Mouse (Mus musculus): ENCODE measurements around the gene Ern1. TPM values are rescaled to one million over a fixed set of nuclear protein-coding genes. Genes with fewer than 3 reads are reported as not detected.

Gene Ern1
- polyA plus RNA-seq, 1 experiment, result 18.1 TPM

- no peak overlapping the region for H3K4me3 ChIP-seq (ENCODE audit: control insufficient read depth, insufficient read depth, low read length)
- TF ChIP-seq CTCF (IDR thresholded peaks at IDR 0.05; ENCODE audit: borderline replicate concordance, control insufficient read depth, extremely low read depth, insufficient read depth, low read length, poor library complexity), result no peak
- TF ChIP-seq POLR2A (IDR thresholded peaks at IDR 0.05; ENCODE audit: control insufficient read depth, extremely low read depth, insufficient read depth, low read length, poor library complexity), result no peak
- peaks cover 16% of the 10 kb centered on the region for H3K36me3 ChIP-seq (ENCODE audit: control insufficient read depth, insufficient read depth, low read length)
- peak overlapping the region; percentile 26; the same call in 1 of the 2 replicates for H3K27ac ChIP-seq (ENCODE audit: control insufficient read depth, insufficient read depth, low read length)
- WGBS, result 84% methylated on average over 3 of the region's 3 CpGs
- no peaks in the 10 kb centered on the region for H3K27me3 ChIP-seq (ENCODE audit: control insufficient read depth, insufficient read depth, low read length)
- H3K4me1 ChIP-seq (replicated peaks; ENCODE audit: control insufficient read depth, insufficient read depth, low read length), result peaks cover 17% of the 10 kb centered on the region
- no peak for DNase-seq
Measured at GRCm38 (mm10) chr11:106386409-106386808, 101.2 kb downstream of the Ern1 start.

GRCm38 (mm10) chr11:106383051-106383790 lies 104.4 kb downstream of the Ern1 start:
- Histone ChIP-seq H3K4me3 (ENCODE audit: control insufficient read depth, insufficient read depth, low read length) (no peak overlapping the region), H3K27ac (ENCODE audit: control insufficient read depth, insufficient read depth, low read length) (no peak overlapping the region), H3K4me1 (replicated peaks; ENCODE audit: control insufficient read depth, insufficient read depth, low read length) (peaks cover 8% of the 10 kb centered on the region), H3K27me3 (ENCODE audit: control insufficient read depth, insufficient read depth, low read length) (no peaks in the 10 kb centered on the region), H3K36me3 (ENCODE audit: control insufficient read depth, insufficient read depth, low read length) (peaks cover 42% of the 10 kb centered on the region)
- 88% methylated on average over 6 of the region's 6 CpGs for WGBS
- no peak for DNase-seq
- no peak for TF ChIP-seq POLR2A (IDR thresholded peaks at IDR 0.05; ENCODE audit: control insufficient read depth, extremely low read depth, insufficient read depth, low read length, poor library complexity)
- TF ChIP-seq CTCF (IDR thresholded peaks at IDR 0.05; ENCODE audit: borderline replicate concordance, control insufficient read depth, extremely low read depth, insufficient read depth, low read length, poor library complexity), result no peak

DNA sequence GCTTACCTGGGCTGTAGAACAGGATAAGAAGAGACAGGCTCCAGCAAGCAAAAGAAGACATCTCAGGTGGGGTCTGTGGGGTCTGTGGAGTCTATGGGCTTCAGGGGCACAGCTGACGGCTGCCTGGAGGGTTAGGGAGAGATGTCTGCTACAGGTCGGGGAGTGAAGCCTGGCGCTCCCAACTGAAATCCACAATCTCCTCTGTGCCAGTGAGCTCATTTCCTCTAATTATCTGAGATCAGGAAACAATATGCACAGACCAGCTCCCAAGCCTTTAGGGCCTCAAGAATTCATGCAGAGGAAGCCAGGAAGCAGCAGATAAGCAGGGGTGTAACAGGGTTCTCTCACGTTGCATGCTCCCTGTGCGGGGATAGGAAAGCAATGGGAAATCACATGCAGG lies 105.2 kb downstream of the Ern1 start:
- 89% methylated on average over 5 of the region's 5 CpGs for WGBS
- no peak overlapping the region for H3K4me3 ChIP-seq (ENCODE audit: control insufficient read depth, insufficient read depth, low read length)
- no peak for DNase-seq
- H3K27me3 ChIP-seq (ENCODE audit: control insufficient read depth, insufficient read depth, low read length), result no peaks in the 10 kb centered on the region
- peaks cover 6% of the 10 kb centered on the region for H3K4me1 ChIP-seq (replicated peaks; ENCODE audit: control insufficient read depth, insufficient read depth, low read length)
- H3K36me3 ChIP-seq (ENCODE audit: control insufficient read depth, insufficient read depth, low read length), result peaks cover 50% of the 10 kb centered on the region
- TF ChIP-seq POLR2A (IDR thresholded peaks at IDR 0.05; ENCODE audit: control insufficient read depth, extremely low read depth, insufficient read depth, low read length, poor library complexity), result no peak
- TF ChIP-seq CTCF (IDR thresholded peaks at IDR 0.05; ENCODE audit: borderline replicate concordance, control insufficient read depth, extremely low read depth, insufficient read depth, low read length, poor library complexity), result no peak
- H3K27ac ChIP-seq (ENCODE audit: control insufficient read depth, insufficient read depth, low read length), result no peak overlapping the region

GRCm38 (mm10) chr11:106381883-106382282 lies 105.8 kb downstream of the Ern1 start:
- Histone ChIP-seq H3K27ac (ENCODE audit: control insufficient read depth, insufficient read depth, low read length) (no peak overlapping the region), H3K4me1 (replicated peaks; ENCODE audit: control insufficient read depth, insufficient read depth, low read length) (peaks cover 8% of the 10 kb centered on the region), H3K27me3 (ENCODE audit: control insufficient read depth, insufficient read depth, low read length) (no peaks in the 10 kb centered on the region), H3K4me3 (ENCODE audit: control insufficient read depth, insufficient read depth, low read length) (no peak overlapping the region), H3K36me3 (ENCODE audit: control insufficient read depth, insufficient read depth, low read length) (peaks cover 55% of the 10 kb centered on the region)
- no peak for DNase-seq
- 87% methylated on average over 7 of the region's 7 CpGs for WGBS
- no peak for TF ChIP-seq CTCF (IDR thresholded peaks at IDR 0.05; ENCODE audit: borderline replicate concordance, control insufficient read depth, extremely low read depth, insufficient read depth, low read length, poor library complexity)
- TF ChIP-seq POLR2A (IDR thresholded peaks at IDR 0.05; ENCODE audit: control insufficient read depth, extremely low read depth, insufficient read depth, low read length, poor library complexity), result no peak

GRCm38 (mm10) chr11:106381011-106381410 lies 106.6 kb downstream of the Ern1 start:
- Histone ChIP-seq H3K27me3 (ENCODE audit: control insufficient read depth, insufficient read depth, low read length) (no peaks in the 10 kb centered on the region), H3K36me3 (ENCODE audit: control insufficient read depth, insufficient read depth, low read length) (peaks cover 61% of the 10 kb centered on the region), H3K4me1 (replicated peaks; ENCODE audit: control insufficient read depth, insufficient read depth, low read length) (peaks cover 16% of the 10 kb centered on the region), H3K27ac (ENCODE audit: control insufficient read depth, insufficient read depth, low read length) (no peak overlapping the region), H3K4me3 (ENCODE audit: control insufficient read depth, insufficient read depth, low read length) (no peak overlapping the region)
- no peak for DNase-seq
- 97% methylated on average over 11 of the region's 11 CpGs for WGBS
- no peak for TF ChIP-seq POLR2A (IDR thresholded peaks at IDR 0.05; ENCODE audit: control insufficient read depth, extremely low read depth, insufficient read depth, low read length, poor library complexity)
- TF ChIP-seq CTCF (IDR thresholded peaks at IDR 0.05; ENCODE audit: borderline replicate concordance, control insufficient read depth, extremely low read depth, insufficient read depth, low read length, poor library complexity), result no peak

GRCm38 (mm10) chr11:106374979-106375378 lies 112.7 kb downstream of the Ern1 start:
- H3K27me3 ChIP-seq (ENCODE audit: control insufficient read depth, insufficient read depth, low read length), result no peaks in the 10 kb centered on the region
- peak overlapping the region; percentile 39 for H3K4me3 ChIP-seq (ENCODE audit: control insufficient read depth, insufficient read depth, low read length)
- 76% methylated on average over 5 of the region's 5 CpGs for WGBS
- DNase-seq, result no peak
- H3K4me1 ChIP-seq (replicated peaks; ENCODE audit: control insufficient read depth, insufficient read depth, low read length), result peaks cover 40% of the 10 kb centered on the region
- no peak for TF ChIP-seq CTCF (IDR thresholded peaks at IDR 0.05; ENCODE audit: borderline replicate concordance, control insufficient read depth, extremely low read depth, insufficient read depth, low read length, poor library complexity)
- TF ChIP-seq POLR2A (IDR thresholded peaks at IDR 0.05; ENCODE audit: control insufficient read depth, extremely low read depth, insufficient read depth, low read length, poor library complexity), result no peak
- peaks cover 31% of the 10 kb centered on the region for H3K36me3 ChIP-seq (ENCODE audit: control insufficient read depth, insufficient read depth, low read length)
- peak overlapping the region; percentile 96 for H3K27ac ChIP-seq (ENCODE audit: control insufficient read depth, insufficient read depth, low read length)

Data from thymus, adult 2 months (tissue).